Mouse (Mus musculus) heart, postnatal 0 days (tissue): ENCODE measurements around the gene Ppp1r37.

Experiments used
- CTCF ChIP-seq: IDR thresholded peaks from 2 replicates; pipeline ENCODE4 v1.5.1; 2016; ENCODE audit warnings: antibody characterized with exemption, control low read depth, low read depth
- EP300 ChIP-seq: IDR thresholded peaks from 2 replicates; pipeline ENCODE4 v1.6.1; 2016; ENCODE audit warnings: antibody characterized with exemption, low read depth

DNA sequence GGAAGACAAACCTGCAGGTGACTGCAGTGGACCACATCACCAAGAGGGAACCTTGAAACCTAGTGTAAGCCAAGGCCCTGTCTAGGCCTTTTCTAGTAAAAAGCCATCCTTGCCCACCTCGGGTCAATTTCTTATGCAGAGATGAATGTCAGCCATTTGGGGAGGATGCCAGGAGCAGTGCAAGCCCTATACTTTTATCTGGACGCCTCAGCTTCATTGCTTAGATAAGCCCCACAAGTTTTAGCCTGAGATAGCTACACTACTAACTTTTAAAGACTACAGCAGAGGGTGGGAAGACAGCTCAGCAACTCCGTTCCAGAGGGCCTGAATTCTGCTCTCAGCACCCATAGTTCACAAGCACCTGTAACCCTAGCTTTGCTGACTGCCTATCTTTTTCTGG is 1.0 kb upstream of the Ppp1r37 start:
- no peak for TF ChIP-seq CTCF
- TF ChIP-seq EP300: no peak
